Mouse (Mus musculus) liver, postnatal 0 days (tissue): ENCODE data around the gene Scn4a.
"Not testable (repeated sequence)": the region's sequence is repeated elsewhere in the genome, so short reads cannot be mapped to it uniquely, and the experiment has no call there.

ENCODE experiments used
- CTCF ChIP-seq: sonication (generic); IDR thresholded peaks from 2 replicates; pipeline ENCODE4 v1.5.1; 2016; ENCODE audit warnings: antibody characterized with exemption, low read depth
- EP300 ChIP-seq: IDR thresholded peaks from 2 replicates; pipeline ENCODE4 v1.6.1; 2016; ENCODE audit warnings: antibody characterized with exemption, low read depth, mild to moderate bottlenecking

- not testable (repeated sequence) for TF ChIP-seq CTCF, EP300
Observed at GRCm38 (mm10) chr11:106339323-106339722, 13.8 kb downstream of the Scn4a start.
